In the genomic region with DNA sequence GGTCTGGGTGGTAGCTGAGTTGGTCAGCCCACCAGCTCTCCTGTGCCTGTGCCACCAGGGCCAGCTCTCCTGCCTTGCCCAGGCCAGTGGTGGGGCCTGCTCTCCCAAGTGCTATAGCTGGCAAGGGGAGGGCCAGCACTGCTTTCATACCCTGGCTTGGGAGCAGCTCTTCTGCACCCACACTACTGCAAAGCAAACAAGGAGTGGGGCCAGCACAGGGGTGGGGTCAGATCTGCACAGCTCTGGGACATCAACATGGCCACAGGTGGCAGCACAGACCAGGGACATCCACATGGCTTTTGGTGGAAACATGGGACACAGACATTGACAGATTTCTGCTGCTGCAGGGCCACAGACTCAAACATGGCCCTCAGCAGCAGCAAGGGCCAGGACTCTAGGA, we compare ENCODE assay signal across 24 mouse cellular contexts. TPM values are rescaled to one million over a fixed set of nuclear protein-coding genes. Genes with fewer than 3 reads are reported as not detected.
DNase-seq lines count a peak whose midpoint lies in the region; ATAC-seq and TF ChIP-seq lines count a peak whose summit lies in the region.
"Had no signal": no experiment of that assay in that cellular context is flagged by ENCODE, and none has a peak within 500 bp of the region (broad histone marks: within the 10 kb centered on the region; RNA-seq: fewer than 3 reads in every experiment).

No protein-coding gene starts in this region.

- H3K79me2 ChIP-seq in heart, adult 2 months (replicated peaks; ENCODE audit: control insufficient read depth, insufficient read depth, low read length) = no peaks in the 10 kb centered on the region

- peak; percentile 19; the same call in 1 of the 2 replicates for TF ChIP-seq CTCF in liver, postnatal 0 days (IDR thresholded peaks at IDR 0.05; ENCODE audit: low read depth)
- peak; percentile 41 for TF ChIP-seq CTCF in stomach, postnatal 0 days (IDR thresholded peaks at IDR 0.05; ENCODE audit: low read depth)
- TF ChIP-seq CTCF in heart, adult 2 months (IDR thresholded peaks at IDR 0.05) = no peak
- no peak for TF ChIP-seq CTCF in forebrain, postnatal 0 days (IDR thresholded peaks at IDR 0.05; ENCODE audit: low read depth)

- H3K27ac ChIP-seq in liver, embryonic 13.5 days = no peak overlapping the region
- no peak overlapping the region for H3K27ac ChIP-seq in liver, embryonic 11.5 days (ENCODE audit: low read depth, low read length)
- H3K27ac ChIP-seq in intestine, embryonic 16.5 days (ENCODE audit: low read length) = no peak overlapping the region
- no peak overlapping the region for H3K27ac ChIP-seq in liver, postnatal 0 days (ENCODE audit: low read depth)
- no peak overlapping the region for H3K27ac ChIP-seq in stomach, postnatal 0 days (replicated peaks)
- H3K27ac ChIP-seq in heart, adult 2 months = no peak overlapping the region
- no peak overlapping the region for H3K27ac ChIP-seq in forebrain, postnatal 0 days (ENCODE audit: low read depth, low read length)
- H3K27ac ChIP-seq: embryonic facial prominence, embryonic 10.5 days; heart, embryonic 15.5 days; hindbrain, embryonic 13.5 days had no signal

- no peaks in the 10 kb centered on the region for H3K27me3 ChIP-seq in liver, embryonic 13.5 days
- H3K27me3 ChIP-seq in liver, embryonic 11.5 days (replicated peaks; ENCODE audit: control insufficient read depth, insufficient read depth, low read length) = no peaks in the 10 kb centered on the region
- peaks cover 4% of the 10 kb centered on the region; the same call in 1 of the 2 replicates for H3K27me3 ChIP-seq in intestine, embryonic 16.5 days (replicated peaks; ENCODE audit: control insufficient read depth, insufficient read depth, low read length)
- H3K27me3 ChIP-seq in liver, postnatal 0 days (ENCODE audit: insufficient read depth, low read length) = peaks cover 3% of the 10 kb centered on the region; the same call in 1 of the 2 replicates
- no peaks in the 10 kb centered on the region for H3K27me3 ChIP-seq in stomach, postnatal 0 days (ENCODE audit: control insufficient read depth, insufficient read depth, low read length)
- no peaks in the 10 kb centered on the region for H3K27me3 ChIP-seq in heart, adult 2 months (ENCODE audit: control insufficient read depth, insufficient read depth, low read length)
- no peaks in the 10 kb centered on the region for H3K27me3 ChIP-seq in forebrain, postnatal 0 days (ENCODE audit: insufficient read depth, low read length)

- H3K9ac ChIP-seq in liver, embryonic 13.5 days = no peak overlapping the region
- H3K9ac ChIP-seq in liver, embryonic 11.5 days (ENCODE audit: low read depth, low read length) = no peak overlapping the region
- H3K9ac ChIP-seq in intestine, embryonic 16.5 days (ENCODE audit: low read depth, low read length) = no peak overlapping the region
- no peak overlapping the region for H3K9ac ChIP-seq in liver, postnatal 0 days (replicated peaks)
- H3K9ac ChIP-seq in stomach, postnatal 0 days (ENCODE audit: low read length) = no peak overlapping the region
- H3K9ac ChIP-seq in heart, adult 2 months (ENCODE audit: low read depth, low read length) = no peak overlapping the region
- H3K9ac ChIP-seq in forebrain, postnatal 0 days = no peak overlapping the region
- H3K9ac ChIP-seq: heart, embryonic 15.5 days; hindbrain, embryonic 13.5 days had no signal

- no peak for TF ChIP-seq EP300 in liver, postnatal 0 days (IDR thresholded peaks at IDR 0.05; ENCODE audit: low read depth)
- TF ChIP-seq EP300 in stomach, postnatal 0 days (optimal IDR thresholded peaks at IDR 0.05) = no peak
- TF ChIP-seq EP300 in heart, adult 2 months (IDR thresholded peaks at IDR 0.05; ENCODE audit: insufficient read depth, low read depth, low read length) = no peak

- no peak overlapping the region for H3K4me2 ChIP-seq in liver, embryonic 13.5 days
- no peak overlapping the region for H3K4me2 ChIP-seq in liver, embryonic 11.5 days
- no peak overlapping the region for H3K4me2 ChIP-seq in intestine, embryonic 16.5 days (ENCODE audit: low read depth, low read length)
- H3K4me2 ChIP-seq in liver, postnatal 0 days (ENCODE audit: low read depth, low read length) = no peak overlapping the region
- no peak overlapping the region for H3K4me2 ChIP-seq in stomach, postnatal 0 days (replicated peaks; ENCODE audit: low read depth)
- no peak overlapping the region for H3K4me2 ChIP-seq in forebrain, postnatal 0 days (ENCODE audit: low read depth)
- H3K4me2 ChIP-seq: heart, embryonic 11.5 days; heart, embryonic 15.5 days; hindbrain, embryonic 13.5 days had no signal

- H3K36me3 ChIP-seq in liver, embryonic 13.5 days = no peaks in the 10 kb centered on the region
- no peaks in the 10 kb centered on the region for H3K36me3 ChIP-seq in liver, embryonic 11.5 days (ENCODE audit: control insufficient read depth, insufficient read depth, low read length)
- no peaks in the 10 kb centered on the region for H3K36me3 ChIP-seq in intestine, embryonic 16.5 days (ENCODE audit: control insufficient read depth, insufficient read depth, low read length)
- H3K36me3 ChIP-seq in liver, postnatal 0 days (replicated peaks; ENCODE audit: insufficient read depth, low read length) = no peaks in the 10 kb centered on the region
- no peaks in the 10 kb centered on the region for H3K36me3 ChIP-seq in stomach, postnatal 0 days (ENCODE audit: control insufficient read depth, insufficient read depth, low read length)
- H3K36me3 ChIP-seq in heart, adult 2 months (ENCODE audit: control insufficient read depth, insufficient read depth, low read length) = no peaks in the 10 kb centered on the region
- no peaks in the 10 kb centered on the region for H3K36me3 ChIP-seq in forebrain, postnatal 0 days (ENCODE audit: insufficient read depth)
- H3K36me3 ChIP-seq: embryonic facial prominence, embryonic 10.5 days; heart, embryonic 15.5 days; hindbrain, embryonic 13.5 days had no signal

- no peak overlapping the region for H3K4me3 ChIP-seq in liver, embryonic 13.5 days (replicated peaks)
- no peak overlapping the region for H3K4me3 ChIP-seq in liver, embryonic 11.5 days (ENCODE audit: low read depth, low read length)
- H3K4me3 ChIP-seq in intestine, embryonic 16.5 days (ENCODE audit: low read length) = no peak overlapping the region
- no peak overlapping the region for H3K4me3 ChIP-seq in liver, postnatal 0 days (ENCODE audit: low read depth, low read length)
- no peak overlapping the region for H3K4me3 ChIP-seq in stomach, postnatal 0 days (ENCODE audit: low read depth, low read length)
- no peak overlapping the region for H3K4me3 ChIP-seq in heart, adult 2 months
- H3K4me3 ChIP-seq in forebrain, postnatal 0 days (ENCODE audit: low read depth, low read length) = no peak overlapping the region
- H3K4me3 ChIP-seq: embryonic facial prominence, embryonic 10.5 days; heart, embryonic 15.5 days; hindbrain, embryonic 13.5 days had no signal

- TF ChIP-seq POLR2A in heart, adult 2 months (IDR thresholded peaks at IDR 0.05; ENCODE audit: insufficient read depth, low read depth, low read length) = no peak

- no peaks in the 10 kb centered on the region for H3K9me3 ChIP-seq in liver, embryonic 13.5 days (replicated peaks)
- H3K9me3 ChIP-seq in liver, embryonic 11.5 days (ENCODE audit: control insufficient read depth, low read length) = no peaks in the 10 kb centered on the region
- H3K9me3 ChIP-seq in intestine, embryonic 16.5 days (ENCODE audit: control insufficient read depth, low read length) = no peaks in the 10 kb centered on the region
- H3K9me3 ChIP-seq in liver, postnatal 0 days (ENCODE audit: low read length) = no peaks in the 10 kb centered on the region
- H3K9me3 ChIP-seq in stomach, postnatal 0 days (ENCODE audit: control insufficient read depth, low read length) = no peaks in the 10 kb centered on the region
- H3K9me3 ChIP-seq in forebrain, postnatal 0 days (ENCODE audit: low read length) = no peaks in the 10 kb centered on the region
- H3K9me3 ChIP-seq: embryonic facial prominence, embryonic 10.5 days; heart, embryonic 15.5 days; hindbrain, embryonic 13.5 days had no signal

- no peaks in the 10 kb centered on the region for H3K4me1 ChIP-seq in liver, embryonic 13.5 days (replicated peaks)
- H3K4me1 ChIP-seq in liver, embryonic 11.5 days (replicated peaks; ENCODE audit: control insufficient read depth, insufficient read depth, low read length) = no peaks in the 10 kb centered on the region
- 0 out of 2 replicates have a peak, but pooled peaks cover 2% of the 10 kb centered on the region for H3K4me1 ChIP-seq in intestine, embryonic 16.5 days (ENCODE audit: control insufficient read depth, insufficient read depth, low read length)
- H3K4me1 ChIP-seq in liver, postnatal 0 days (ENCODE audit: insufficient read depth) = no peaks in the 10 kb centered on the region
- H3K4me1 ChIP-seq in stomach, postnatal 0 days (replicated peaks; ENCODE audit: control insufficient read depth, insufficient read depth) = no peaks in the 10 kb centered on the region
- no peaks in the 10 kb centered on the region; the same call in 1 of the 2 replicates for H3K4me1 ChIP-seq in heart, adult 2 months (ENCODE audit: control insufficient read depth, insufficient read depth, low read length)
- no peaks in the 10 kb centered on the region for H3K4me1 ChIP-seq in forebrain, postnatal 0 days (ENCODE audit: insufficient read depth)
- H3K4me1 ChIP-seq: heart, embryonic 15.5 days; hindbrain, embryonic 13.5 days had no signal

- DNase-seq in liver, embryonic 13.5 days = no peak
- DNase-seq in liver, embryonic 11.5 days (ENCODE audit: low spot score) = no peak
- no peak for DNase-seq in liver, postnatal 0 days
- DNase-seq in stomach, postnatal 0 days (ENCODE audit: low spot score) = peak; percentile 50
- DNase-seq in heart, adult 2 months = no peak
- DNase-seq in forebrain, postnatal 0 days = no peak
- DNase-seq in cerebellum, postnatal 10 days = no peak
- DNase-seq: adrenal gland, adult 2 months; adrenal gland, postnatal 25 days; cerebellum, adult 18-20 months; cerebellum, adult 9-11 months; gastrocnemius, postnatal 10 days; heart, adult 18-20 months; heart, postnatal 14 days had no signal

- intact Hi-C loops in heart, adult 2 months (cut with DNase I) = loop anchor here (2.0 kb wide), 1 partner anchor 69 kb away; no protein-coding TSS in a partner anchor

- peak; percentile 45; the same call in 1 of the 2 replicates for ATAC-seq in liver, embryonic 13.5 days (ENCODE audit: low read depth)
- ATAC-seq in liver, embryonic 11.5 days (replicated peaks; ENCODE audit: low FRiP score) = no peak
- peak; percentile 70; the same call in 1 of the 2 replicates for ATAC-seq in intestine, embryonic 16.5 days
- no peak for ATAC-seq in liver, postnatal 0 days
- peak; percentile 63; the same call in 1 of the 2 replicates for ATAC-seq in stomach, postnatal 0 days (ENCODE audit: low FRiP score, low TSS enrichment)
- ATAC-seq in forebrain, postnatal 0 days = no peak
- ATAC-seq: forebrain, embryonic 14.5 days; Patski had no signal

RNA-seq across cellular contexts. Expression of gene AU015836, which starts 52.9 kb away (rescaled TPM):
- 0.28 and 0.37 TPM in 2 replicates for polyA plus RNA-seq in liver, embryonic 13.5 days (2015; fragmentation: Nextera tagmentation; extraction: Ambion mirVana)
- 0.27 and 0.55 TPM in 2 replicates for polyA plus RNA-seq in liver, embryonic 11.5 days (2014; fragmentation: Nextera tagmentation; extraction: Ambion mirVana)
- 0.28 and 0.73 TPM in 2 replicates for polyA plus RNA-seq in intestine, embryonic 16.5 days (2015; fragmentation: Nextera tagmentation; extraction: Ambion mirVana)
- polyA plus RNA-seq in liver, postnatal 0 days (2015; fragmentation: Nextera tagmentation; extraction: Ambion mirVana) = 0.06 TPM in 1 of 2 replicates, not detected in the other
- polyA plus RNA-seq in stomach, postnatal 0 days (2015; fragmentation: Nextera tagmentation; extraction: Ambion mirVana) = 0.06 and 0.15 TPM in 2 replicates
- total RNA-seq in heart, adult 2 months (2021) = not detected
- not detected in 2 replicates for polyA plus RNA-seq in heart, adult 2 months (2012; rRNA removed)
- not detected in 2 replicates for total RNA-seq in forebrain, postnatal 0 days (2014; rRNA removed)
- polyA plus RNA-seq in forebrain, postnatal 0 days (2015; fragmentation: Nextera tagmentation; extraction: Ambion mirVana) = not detected in 2 replicates
- total RNA-seq: adrenal gland, adult 2 months; adrenal gland, postnatal 25 days; gastrocnemius, postnatal 10 days; gastrocnemius, postnatal 4 days; heart, adult 18-20 months; heart, postnatal 14 days; hematopoietic stem cell, adult 5-6 weeks had no signal
- polyA plus RNA-seq: adrenal gland, adult 2 months; C2C12; embryonic facial prominence, embryonic 10.5 days; forebrain, embryonic 14.5 days; heart, embryonic 11.5 days; heart, embryonic 15.5 days; hindbrain, embryonic 13.5 days; Patski had no signal

Comparison
In these comparisons a context has a peak if more than half of its experiments do, and no peak if none do; other contexts are left out.
1. ATAC-seq: peak in liver, embryonic 13.5 days (single experiment), intestine, embryonic 16.5 days (single experiment) and stomach, postnatal 0 days (single experiment); none in liver, embryonic 11.5 days (single experiment), liver, postnatal 0 days (single experiment) and forebrain, postnatal 0 days (single experiment).
2. CTCF ChIP-seq: peak in liver, postnatal 0 days (single experiment) and stomach, postnatal 0 days (single experiment); none in heart, adult 2 months (single experiment) and forebrain, postnatal 0 days (single experiment).